Mouse (Mus musculus) activated CD4-positive, CD25-positive, alpha-beta regulatory T cell, adult 4 months (primary cell): ENCODE results near the gene Hmgcl. TPM values are rescaled to one million over a fixed set of nuclear protein-coding genes. Genes with fewer than 3 reads are reported as not detected.

ENCODE experiments used
- ATAC-seq: one replicate; pipeline ENCODE4 v1.8.0; 2017
- polyA plus RNA-seq, 2 experiments: library from polyadenylated mRNA; unstranded; fragments of 100-300 nt; shearing (Covaris generic); gene quantifications; one replicate each; pipeline ENCODE4 v1.2.1; 2017

Hmgcl gene
- polyA plus RNA-seq, 2 experiments from 2014 or later = 73.0 to 74.3 TPM

DNA sequence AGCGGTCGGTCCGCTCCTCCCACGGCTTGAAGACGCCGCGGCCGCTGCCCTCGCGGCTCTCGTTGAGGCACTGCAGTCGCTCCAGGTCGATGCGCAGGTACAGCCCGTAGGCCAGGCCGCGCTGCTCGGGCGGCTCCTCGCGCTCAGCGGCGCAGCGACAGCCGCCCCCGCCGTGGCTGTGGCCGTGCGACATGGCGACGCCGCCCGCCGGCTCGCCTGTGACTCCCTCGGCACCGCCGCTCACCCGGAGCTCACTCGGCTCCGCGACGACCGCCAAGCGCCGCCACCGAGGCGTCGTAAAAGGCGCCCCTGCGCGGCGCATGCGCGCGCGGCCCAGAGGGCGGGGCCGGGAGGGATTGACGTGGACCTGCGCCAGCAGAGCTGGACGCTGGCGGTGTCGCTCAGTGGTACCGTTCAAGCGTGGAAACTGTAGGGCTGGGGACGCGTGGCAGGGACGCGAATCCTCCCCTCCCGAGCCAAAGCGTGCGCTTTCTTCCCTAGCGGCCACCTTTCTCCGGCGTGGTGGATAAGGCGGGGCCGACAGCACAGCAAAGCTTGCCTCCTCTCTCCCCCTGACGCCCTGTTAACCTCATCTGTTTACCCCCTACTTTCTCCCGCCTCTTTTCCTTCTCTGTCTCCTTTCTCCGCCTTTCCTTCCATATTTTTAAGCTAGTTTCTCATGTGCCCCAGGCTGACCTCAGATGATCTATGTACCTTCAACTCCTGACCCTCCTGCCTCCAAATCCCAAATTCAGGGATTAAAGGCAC, 40.9 kb downstream of the Hmgcl start, which contains the start of gene Pithd1:
Gene Pithd1, minus strand, starts transcription at position 322 of the 768 bp plus-strand sequence.
- ATAC-seq = peak; percentile 80

- no peak for ATAC-seq
These were observed 41.5 kb downstream of the Hmgcl start for GRCm38 (mm10) chr4:135987714-135988113.

DNA sequence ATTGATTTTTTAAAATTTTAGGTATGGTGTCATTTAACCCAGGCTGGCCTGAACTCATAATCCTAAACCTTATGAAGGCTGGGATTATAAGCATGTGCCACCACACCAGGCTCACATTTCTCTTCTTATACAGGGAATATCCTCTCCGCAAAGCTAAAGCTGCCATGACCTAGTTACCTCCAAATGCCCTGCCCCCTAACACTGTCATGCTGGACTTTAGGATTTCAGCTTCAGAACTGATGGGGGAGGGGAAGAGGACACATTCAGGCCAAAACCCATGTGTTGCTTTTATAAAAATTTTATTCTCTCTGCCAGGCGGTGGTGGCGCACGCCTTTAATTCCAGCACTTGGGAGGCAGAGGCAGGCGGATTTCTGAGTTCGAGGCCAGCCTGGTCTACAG, 47.7 kb downstream of the Hmgcl start:
- ATAC-seq = no peak

DNA sequence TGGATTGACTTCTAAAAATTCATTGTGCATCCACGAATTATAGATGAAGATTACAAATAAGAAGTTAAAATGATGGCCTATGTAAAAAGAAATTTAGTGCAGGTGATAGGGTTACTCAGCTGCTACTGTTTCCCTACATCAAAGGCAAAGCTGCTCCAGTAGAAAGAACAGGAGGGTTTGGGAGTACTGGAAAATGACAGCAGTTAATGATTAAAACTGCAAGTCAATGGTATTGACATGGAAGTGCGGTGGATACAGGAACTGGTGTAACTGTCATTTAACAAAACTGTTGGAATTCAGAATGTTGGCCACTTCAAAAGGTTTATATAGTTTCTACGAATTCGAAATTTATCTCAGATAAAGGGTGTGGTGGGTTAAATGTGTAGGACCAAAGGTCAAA, 48.9 kb downstream of the Hmgcl start:
- no peak for ATAC-seq

DNA sequence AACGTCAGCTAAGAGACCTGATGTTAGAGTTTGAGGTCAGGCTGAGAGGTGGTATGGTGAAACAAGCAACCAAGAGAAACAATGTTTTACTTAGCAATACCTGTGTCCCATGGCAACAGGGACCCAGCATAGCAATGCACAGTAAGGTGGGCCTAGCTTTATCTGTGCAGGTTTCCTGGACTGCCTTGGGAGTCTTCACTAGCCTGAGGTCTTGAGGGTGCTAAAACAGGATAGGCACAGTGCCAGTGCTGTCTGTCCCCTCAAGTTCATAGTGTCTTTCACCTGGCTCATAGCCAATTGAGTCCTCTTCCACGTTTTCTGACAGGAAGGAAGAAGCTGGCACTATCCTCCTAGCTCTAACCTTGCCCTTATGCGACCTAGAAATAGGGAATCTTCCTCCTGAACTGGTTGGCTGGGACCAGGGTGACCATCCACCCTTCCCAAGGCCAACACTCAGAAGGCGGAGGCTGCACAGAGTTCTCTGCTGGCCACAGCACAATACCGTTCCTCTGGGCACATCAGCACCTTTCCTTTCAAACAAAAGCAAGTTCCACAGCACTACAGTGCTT, 57.9 kb downstream of the Hmgcl start:
- no peak for ATAC-seq

DNA sequence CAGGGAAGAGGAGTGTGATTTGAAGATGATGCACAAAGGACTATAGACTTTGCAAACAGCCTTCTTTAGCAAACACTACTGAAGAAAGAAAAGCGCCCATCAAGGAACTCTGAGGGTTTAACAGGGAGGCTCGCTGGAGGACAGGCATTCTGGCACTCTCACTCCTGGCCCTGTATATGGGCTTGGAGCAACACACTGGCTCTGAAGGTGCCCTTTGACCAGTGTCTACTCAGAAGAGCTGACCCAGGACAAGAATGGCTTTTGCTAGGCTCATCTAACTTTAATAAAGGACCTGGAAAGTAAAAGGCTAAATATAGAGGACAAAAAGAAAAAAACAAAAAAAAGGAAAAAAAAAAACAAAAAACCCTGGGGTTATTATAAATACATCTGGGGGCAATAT, 58.7 kb downstream of the Hmgcl start:
- no peak for ATAC-seq

GRCm38 (mm10) chr4:136006821-136007220, 60.6 kb downstream of the Hmgcl start:
- peak; percentile 88 for ATAC-seq

- ATAC-seq = no peak
These were observed 62.7 kb downstream of the Hmgcl start for GRCm38 (mm10) chr4:136008782-136009447.

DNA sequence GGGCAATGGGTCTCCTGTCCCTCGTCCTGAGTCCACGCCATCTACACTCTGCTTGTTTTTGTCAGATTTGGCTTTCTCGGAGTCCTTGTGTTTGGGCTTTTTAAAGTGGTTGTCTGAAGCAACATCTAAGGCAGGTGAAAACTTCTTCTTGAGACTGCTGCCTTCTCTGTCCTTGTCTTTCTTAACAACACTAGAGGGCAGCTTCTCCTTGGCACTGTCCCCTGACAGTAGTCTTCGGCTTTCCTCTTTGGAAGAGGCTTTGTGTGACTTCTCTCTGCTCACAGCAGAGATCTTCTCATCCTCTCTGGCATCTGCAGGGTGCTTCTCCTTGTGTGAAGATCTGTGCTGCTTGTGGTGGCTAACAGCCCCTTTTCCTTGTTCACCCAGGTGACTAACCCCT, 64.3 kb downstream of the Hmgcl start:
- no peak for ATAC-seq

Other genes starting within 250 kb of the Hmgcl start
- gene Il22ra1, start 218.3 kb upstream of the Hmgcl start, polyA plus RNA-seq = not detected
- not detected for gene Myom3, start 186.7 kb upstream of the Hmgcl start, polyA plus RNA-seq
- gene Srsf10, start 90.7 kb upstream of the Hmgcl start, polyA plus RNA-seq = 100 to 1,000 TPM; 172 to 181 TPM
- 100 to 1,000 TPM; 216 to 230 TPM for gene Pnrc2, start 72.6 kb upstream of the Hmgcl start, polyA plus RNA-seq
- 1 to 10 TPM; 4.9 to 7.9 TPM for gene Cnr2, start 51.1 kb upstream of the Hmgcl start, polyA plus RNA-seq
- gene Fuca1, start 25.7 kb upstream of the Hmgcl start, polyA plus RNA-seq = 10 to 100 TPM; 74.0 to 98.1 TPM
- gene Gale, start 17.3 kb downstream of the Hmgcl start, polyA plus RNA-seq = 10 to 100 TPM; 14.3 to 22.8 TPM
- 10 to 100 TPM; 80.4 to 88.8 TPM for gene Lypla2, start 26.2 kb downstream of the Hmgcl start, polyA plus RNA-seq
- 1 to 10 TPM; 7.7 to 8.8 TPM for gene Pithd1, start 40.8 kb downstream of the Hmgcl start, polyA plus RNA-seq
- 10 to 100 TPM; 50.0 to 57.9 TPM for gene Eloa, start 75.3 kb downstream of the Hmgcl start, polyA plus RNA-seq
- gene Rpl11, start 107.0 kb downstream of the Hmgcl start, polyA plus RNA-seq = 1,000 to 10,000 TPM; 1,145 to 1,405 TPM
- gene Id3, start 197.0 kb downstream of the Hmgcl start, polyA plus RNA-seq = 100 to 1,000 TPM; 281 to 355 TPM
- gene E2f2, start 225.9 kb downstream of the Hmgcl start, polyA plus RNA-seq = 10 to 100 TPM; 22.0 to 34.6 TPM